Mouse (Mus musculus) gastrocnemius, adult 18-20 months (tissue): ENCODE data around the gene Slc16a7. TPM values are rescaled to one million over a fixed set of nuclear protein-coding genes. Genes with fewer than 3 reads are reported as not detected.

Source experiments
- DNase-seq: peaks from one replicate; pipeline ENCODE4 v3.0.0; 2021; ENCODE audit warnings: low spot score
- total RNA-seq, 2 experiments: library from RNA; stranded (reverse); gene quantifications; 2 replicates each; pipeline ENCODE4 v1.2.3; 2021

The Slc16a7 gene
- total RNA-seq, 2 experiments from 2014 or later = 1.3 TPM

DNA sequence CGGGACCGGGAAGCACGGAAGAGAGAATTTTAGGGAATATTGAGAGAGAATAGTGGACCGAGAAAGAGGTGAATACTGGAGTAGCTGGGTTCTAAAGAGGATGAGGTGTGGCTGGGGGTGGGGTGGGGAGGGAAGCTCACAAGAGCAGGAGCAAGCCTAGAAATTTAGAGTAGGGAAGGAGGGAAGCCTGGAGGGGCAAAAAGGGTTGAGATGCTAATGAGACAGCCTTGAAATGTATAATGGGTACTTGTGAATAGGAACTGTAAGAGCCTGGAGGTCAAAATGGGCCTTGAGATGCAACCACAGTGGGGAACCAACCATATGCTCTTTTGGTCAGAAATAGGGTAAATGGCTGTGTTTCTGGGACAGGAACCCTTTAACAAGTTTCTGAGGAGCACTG, 203.9 kb downstream of the Slc16a7 start:
- no peak for DNase-seq

DNA sequence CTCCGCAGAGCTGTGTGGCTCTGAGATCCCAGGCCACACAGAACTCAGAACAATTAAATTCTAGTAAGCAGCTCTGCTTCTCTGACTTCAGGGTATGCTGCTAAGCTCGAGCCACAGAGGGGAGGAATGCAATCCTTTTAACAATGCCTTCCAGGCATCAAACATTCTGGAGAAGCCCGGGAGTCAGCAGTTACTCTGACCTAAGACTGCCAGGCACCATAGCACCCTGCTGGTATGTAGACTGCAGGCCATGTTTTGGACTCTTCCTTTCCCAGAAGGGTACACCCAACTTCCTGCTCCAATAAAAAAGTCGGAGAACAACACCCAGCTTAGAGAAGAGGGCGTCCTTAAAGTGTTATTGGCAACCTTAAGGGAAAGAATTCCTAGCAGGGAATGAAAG, 205.1 kb downstream of the Slc16a7 start:
- no peak for DNase-seq

DNA sequence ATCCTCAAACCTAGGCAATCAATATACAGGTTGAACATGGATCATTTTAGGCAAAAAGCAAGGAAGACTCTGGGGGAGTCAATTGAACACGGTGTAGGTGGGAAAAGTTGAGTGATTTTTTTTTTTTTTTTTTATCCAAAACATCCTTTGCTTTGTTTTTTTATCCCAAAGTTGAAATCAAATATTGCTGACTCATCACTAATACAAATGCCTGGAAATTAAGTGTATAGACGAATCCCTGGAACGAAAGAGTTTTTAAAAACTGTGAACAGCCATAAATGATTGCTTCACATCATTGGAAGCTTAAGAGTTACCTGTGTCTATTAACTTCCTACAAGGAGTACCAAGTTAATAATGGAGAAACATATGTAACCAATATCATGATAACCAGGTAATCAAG, 206.7 kb downstream of the Slc16a7 start:
- DNase-seq = no peak

DNA sequence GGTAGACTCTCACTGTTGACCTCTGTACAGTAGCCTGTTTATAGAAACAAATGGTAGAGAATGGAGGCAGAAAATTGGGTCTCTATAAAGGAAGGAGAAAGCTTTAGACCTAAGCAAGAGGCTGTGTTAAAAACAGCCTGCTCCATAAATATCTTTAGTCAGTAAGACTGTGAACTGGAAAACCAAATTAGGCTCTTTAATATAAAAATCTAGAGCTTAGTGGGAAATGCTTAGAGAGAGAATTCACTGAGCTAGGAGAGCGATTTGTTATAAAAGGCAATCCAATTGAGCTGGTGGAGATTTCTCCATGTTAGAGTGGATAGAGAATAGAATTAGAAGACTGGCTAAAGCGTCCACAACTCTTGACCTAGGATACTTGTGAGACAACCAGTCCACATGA, 211.5 kb downstream of the Slc16a7 start:
- DNase-seq = no peak

DNA sequence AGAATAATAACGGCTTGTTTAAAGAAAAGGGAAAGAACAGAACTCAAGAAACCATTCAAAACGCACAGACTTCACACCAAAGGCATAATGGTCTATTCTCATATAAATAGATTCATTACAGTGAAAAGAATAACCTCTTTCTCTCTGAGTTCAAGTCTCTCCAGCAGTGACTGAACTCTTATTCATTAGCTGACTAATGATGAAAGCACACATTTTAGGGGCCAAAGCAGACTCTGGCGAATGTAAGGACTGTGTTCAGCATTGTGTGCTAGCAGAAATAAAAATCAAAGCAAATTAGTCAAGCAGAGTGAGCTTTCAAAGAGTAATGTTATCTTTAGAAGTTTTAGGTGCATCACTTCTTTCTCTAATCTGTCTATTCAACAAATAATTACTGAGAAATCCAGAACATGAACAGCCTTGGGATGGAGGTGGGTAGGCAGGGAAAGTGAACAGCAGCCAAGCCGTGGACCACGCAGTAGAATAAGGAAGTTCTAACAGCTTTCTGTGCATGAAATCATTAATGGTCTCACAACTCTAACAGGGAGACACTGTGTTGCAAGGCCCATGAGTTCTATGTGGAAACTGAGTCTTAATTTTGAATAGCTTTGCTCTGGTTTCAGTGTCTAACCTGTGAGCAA, 214.1 kb downstream of the Slc16a7 start:
- no peak for DNase-seq

DNA sequence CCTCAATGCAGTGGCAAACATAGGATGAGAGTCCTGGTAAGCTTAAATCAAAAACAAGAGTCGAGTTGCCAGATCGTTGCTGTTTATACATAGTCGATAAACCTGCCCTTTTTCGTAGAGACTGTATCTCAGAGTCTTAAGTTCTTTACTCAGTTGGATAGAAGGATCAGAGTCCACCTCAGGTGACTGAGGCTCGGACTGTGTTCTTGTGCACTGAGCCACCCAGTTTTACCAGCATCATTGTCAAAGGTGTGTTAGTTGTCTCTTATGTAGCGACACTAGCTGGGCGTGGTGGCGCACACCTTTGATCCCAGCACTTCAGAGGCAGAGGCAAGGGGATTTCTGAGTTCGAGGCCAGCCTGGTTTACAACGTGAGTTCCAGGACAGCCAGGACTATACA, 217.6 kb downstream of the Slc16a7 start:
- no peak for DNase-seq

DNA sequence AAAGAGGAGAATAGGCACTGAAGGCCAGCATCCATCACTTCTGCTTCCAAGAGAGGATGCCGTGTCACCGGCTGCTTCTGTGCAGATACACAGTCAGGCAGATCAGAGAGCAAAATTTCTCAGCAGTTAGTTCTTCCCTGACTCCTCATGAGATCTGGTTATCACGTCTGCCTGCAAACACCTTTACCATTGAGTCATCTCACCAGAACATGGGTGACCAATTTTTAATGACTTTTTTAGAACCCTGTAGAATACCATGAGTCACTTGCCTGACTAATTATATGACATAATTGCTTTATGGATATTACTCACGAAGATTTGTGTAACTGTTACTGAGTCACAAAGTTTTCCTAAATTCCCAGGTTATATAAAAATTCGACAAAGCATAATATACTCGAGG, 218.1 kb downstream of the Slc16a7 start:
- DNase-seq = no peak
